Mouse (Mus musculus) forebrain, embryonic 12.5 days (tissue): ENCODE data around the gene Gm6096. TPM values are rescaled to one million over a fixed set of nuclear protein-coding genes. Genes with fewer than 3 reads are reported as not detected.

Source experiments
- ATAC-seq: fragments of 200-750 bp; cut with Nextera tagmentation; 2 replicates; pipeline ENCODE4 v1.8.0; 2017; ENCODE audit warnings: moderate TSS enrichment; ENCODE audit not compliant: low FRiP score
- H3K27ac ChIP-seq: fragments of 300-500 bp; sonication (generic); 2 replicates; pipeline ENCODE4 v1.5.1; 2016; ENCODE audit warnings: mild to moderate bottlenecking
- H3K27me3 ChIP-seq: fragments of 300-500 bp; sonication (generic); 2 replicates; pipeline ENCODE4 v1.6.1; 2016; ENCODE audit warnings: mild to moderate bottlenecking
- H3K36me3 ChIP-seq: fragments of 300-500 bp; sonication (generic); replicated peaks from 2 replicates; pipeline ENCODE4 v1.6.1; 2016; ENCODE audit warnings: mild to moderate bottlenecking
- H3K4me1 ChIP-seq: fragments of 300-500 bp; sonication (generic); 2 replicates; pipeline ENCODE4 v1.6.1; 2016
- H3K4me2 ChIP-seq: fragments of 300-500 bp; sonication (generic); 2 replicates; pipeline ENCODE4 v1.6.1; 2016; ENCODE audit warnings: mild to moderate bottlenecking, moderate library complexity
- H3K4me3 ChIP-seq: fragments of 300-500 bp; sonication (generic); replicated peaks from 2 replicates; pipeline ENCODE4 v1.5.1; 2016; ENCODE audit warnings: mild to moderate bottlenecking
- H3K9ac ChIP-seq: fragments of 300-500 bp; sonication (generic); 2 replicates; pipeline ENCODE4 v1.6.1; 2016; ENCODE audit warnings: mild to moderate bottlenecking
- H3K9me3 ChIP-seq: fragments of 300-500 bp; sonication (generic); 2 replicates; pipeline ENCODE4 v1.6.1; 2016
- WGBS: fragments of 180-500 bp; shearing (Covaris S2); methylation state at CpG from one replicate; pipeline ENCODE4 v1.1.7; 2016; 5-methylcytosine and 5-hydroxymethylcytosine counted together
- polyA plus RNA-seq: library from polyadenylated mRNA; unstranded; fragments of >200 nt; fragmentation: Nextera tagmentation; extraction: Ambion mirVana; gene quantifications from 2 replicates; pipeline ENCODE4 v1.2.1, GENCODE M21; 2016

Gene Gm6096
- polyA plus RNA-seq, 1 experiment from 2014 or later, result not detected

GRCm38 (mm10) chr7:34290450-34291151 lies 39.8 kb downstream of the Gm6096 start:
- Histone ChIP-seq H3K4me1 (no peaks in the 10 kb centered on the region), H3K9ac (no peak overlapping the region), H3K27me3 (no peaks in the 10 kb centered on the region), H3K4me3 (no peak overlapping the region), H3K4me2 (no peak overlapping the region), H3K27ac (0 out of 2 replicates have a peak overlapping the region, but pooled peaks have one; percentile 13), H3K9me3 (no peaks in the 10 kb centered on the region), H3K36me3 (peaks cover 3% of the 10 kb centered on the region; the same call in 1 of the 2 replicates)
- no peak for ATAC-seq

DNA sequence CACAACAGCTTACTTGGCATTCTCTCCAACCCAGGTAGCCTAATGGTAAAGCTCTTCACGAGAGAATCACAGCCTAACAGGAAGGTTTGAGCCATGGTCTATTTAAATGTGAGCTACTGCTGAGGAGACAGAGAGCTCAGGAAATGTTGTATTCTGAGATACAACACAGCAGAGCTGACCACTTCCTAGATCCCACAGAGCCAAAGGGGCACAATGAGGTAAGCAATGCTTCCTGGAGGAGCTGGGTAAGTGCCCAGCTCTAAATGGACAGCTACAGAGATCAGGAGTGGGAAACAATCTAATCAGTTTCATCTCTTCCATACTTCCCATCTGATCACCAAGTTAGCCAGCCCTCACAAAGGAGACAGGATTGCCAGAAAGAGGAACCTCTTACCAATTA lies 40.4 kb downstream of the Gm6096 start:
- ATAC-seq, result no peak
- no peak overlapping the region for H3K4me2 ChIP-seq
- H3K27ac ChIP-seq, result 0 out of 2 replicates have a peak overlapping the region, but pooled peaks have one; percentile 13
- no peaks in the 10 kb centered on the region for H3K36me3 ChIP-seq
- 86% methylated on average over 1 of the region's 1 CpGs for WGBS
- H3K4me1 ChIP-seq, result no peaks in the 10 kb centered on the region
- H3K27me3 ChIP-seq, result no peaks in the 10 kb centered on the region
- H3K9ac ChIP-seq, result no peak overlapping the region
- no peak overlapping the region for H3K4me3 ChIP-seq
- no peaks in the 10 kb centered on the region for H3K9me3 ChIP-seq

DNA sequence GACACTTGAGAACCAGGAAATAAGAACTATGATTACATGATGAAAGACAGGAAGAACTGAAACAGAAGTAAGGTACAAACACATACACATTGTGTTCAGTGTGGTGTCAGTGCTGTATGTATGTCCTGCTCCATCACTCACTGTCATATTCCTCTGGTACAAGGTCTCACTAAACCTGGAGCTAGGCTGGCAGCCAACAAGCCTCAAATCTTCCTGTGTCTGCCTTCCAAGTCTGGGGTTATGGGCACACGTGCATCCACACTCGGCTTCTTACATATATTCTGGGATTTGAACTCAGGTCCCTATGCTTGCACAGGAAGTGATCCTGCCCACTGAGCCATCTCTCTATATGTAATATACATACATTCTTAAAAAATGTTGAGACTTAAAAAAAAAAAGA lies 41.8 kb downstream of the Gm6096 start:
- no peak overlapping the region for H3K27ac ChIP-seq
- H3K36me3 ChIP-seq, result no peaks in the 10 kb centered on the region
- 97% methylated on average over 2 of the region's 2 CpGs for WGBS
- H3K4me3 ChIP-seq, result no peak overlapping the region
- H3K9ac ChIP-seq, result no peak overlapping the region
- no peaks in the 10 kb centered on the region for H3K4me1 ChIP-seq
- no peak for ATAC-seq
- no peaks in the 10 kb centered on the region for H3K9me3 ChIP-seq
- no peak overlapping the region for H3K4me2 ChIP-seq
- no peaks in the 10 kb centered on the region for H3K27me3 ChIP-seq

DNA sequence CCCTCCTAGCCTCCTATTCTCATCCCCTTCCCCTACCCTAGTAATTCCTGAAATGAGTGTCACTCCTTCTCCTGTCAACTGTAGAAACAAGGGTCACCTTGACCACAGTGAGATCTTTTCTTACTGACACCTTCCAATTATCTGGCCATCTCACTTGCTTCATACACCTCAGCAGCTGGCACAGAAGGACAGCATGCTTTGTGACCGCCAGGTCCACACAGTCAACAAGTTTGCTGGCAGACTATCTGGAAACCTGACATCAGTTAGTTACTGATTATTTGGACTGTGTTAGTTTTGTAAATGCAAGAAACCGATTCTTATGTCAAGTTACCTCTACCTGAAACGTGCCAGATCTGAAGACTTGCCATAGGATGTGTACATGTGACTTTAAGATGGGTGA lies 45.3 kb downstream of the Gm6096 start:
- Histone ChIP-seq H3K36me3 (no peaks in the 10 kb centered on the region), H3K4me1 (no peaks in the 10 kb centered on the region), H3K27ac (no peak overlapping the region), H3K4me2 (no peak overlapping the region), H3K9ac (no peak overlapping the region), H3K9me3 (no peaks in the 10 kb centered on the region), H3K4me3 (no peak overlapping the region), H3K27me3 (no peaks in the 10 kb centered on the region)
- ATAC-seq, result no peak
- WGBS, result 93% methylated on average over 3 of the region's 3 CpGs

DNA sequence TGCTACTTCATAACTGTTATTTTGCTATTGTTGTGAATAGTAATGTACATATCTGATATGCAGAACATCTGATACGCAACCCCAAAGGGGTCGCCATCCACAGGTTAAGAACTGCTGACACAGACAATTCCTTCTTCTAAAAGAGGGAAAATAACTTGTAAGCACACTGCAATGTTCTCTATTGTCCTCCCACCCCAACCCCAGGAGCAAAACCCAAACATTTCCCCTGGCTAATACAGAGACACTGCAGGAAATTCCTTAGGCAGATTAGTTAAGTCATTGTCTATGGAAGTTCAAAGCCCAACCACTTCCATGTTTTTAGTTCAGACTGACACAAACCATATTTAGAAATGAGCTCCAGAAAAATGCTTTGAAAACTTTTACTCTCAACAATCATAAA lies 48.0 kb downstream of the Gm6096 start:
- no peaks in the 10 kb centered on the region for H3K4me1 ChIP-seq
- no peak overlapping the region for H3K9ac ChIP-seq
- H3K4me2 ChIP-seq, result no peak overlapping the region
- H3K27ac ChIP-seq, result no peak overlapping the region
- no peaks in the 10 kb centered on the region for H3K27me3 ChIP-seq
- H3K9me3 ChIP-seq, result no peaks in the 10 kb centered on the region
- WGBS, result 86% methylated on average over 2 of the region's 2 CpGs
- H3K4me3 ChIP-seq, result no peak overlapping the region
- H3K36me3 ChIP-seq, result no peaks in the 10 kb centered on the region
- ATAC-seq, result no peak

Other genes starting within 250 kb of the Gm6096 start
- not detected in 2 replicates for gene Scgb2b27, start 237.1 kb upstream of the Gm6096 start, polyA plus RNA-seq
- not detected in 2 replicates for gene Scgb1b27, start 229.6 kb upstream of the Gm6096 start, polyA plus RNA-seq
- not detected in 2 replicates for gene Scgb1b30, start 155.6 kb upstream of the Gm6096 start, polyA plus RNA-seq
- 3.8 and 4.4 TPM in 2 replicates for gene Wtip, start 117.8 kb upstream of the Gm6096 start, polyA plus RNA-seq
- gene Uba2, start 81.4 kb upstream of the Gm6096 start, polyA plus RNA-seq, result 251 and 253 TPM in 2 replicates
- gene Pdcd2l, start 54.4 kb upstream of the Gm6096 start, polyA plus RNA-seq, result 64.1 and 67.5 TPM in 2 replicates
- 260 and 266 TPM in 2 replicates for gene Gpi1, start 20.7 kb upstream of the Gm6096 start, polyA plus RNA-seq
- gene 4931406P16Rik, start 62.5 kb downstream of the Gm6096 start, polyA plus RNA-seq, result 33.4 and 33.5 TPM in 2 replicates
- gene Lsm14a, start 142.3 kb downstream of the Gm6096 start, polyA plus RNA-seq, result 115 and 121 TPM in 2 replicates